Mouse (Mus musculus) megakaryocyte-erythroid progenitor cell, adult 5-6 weeks (primary cell): ENCODE results near the gene Agl. TPM values are rescaled to one million over a fixed set of nuclear protein-coding genes. Genes with fewer than 3 reads are reported as not detected.
"Not testable (repeated sequence)": the region's sequence is repeated elsewhere in the genome, so short reads cannot be mapped to it uniquely, and the experiment has no call there.

Source experiments
- ATAC-seq: replicated peaks from 2 replicates; pipeline ENCODE4 v1.8.0; 2016; ENCODE audit warnings: mild to moderate bottlenecking, inconsistent platforms; ENCODE audit not compliant: severe bottlenecking, poor library complexity, low FRiP score, low TSS enrichment
- total RNA-seq, 2 experiments: library from RNA; stranded (forward) in 1 of 2; stranded (reverse) in 1 of 2; fragments of 200-1000, 215-1000 nt in 1 of 2; fragments of >200 nt in 1 of 2; fragmentation: Nextera tagmentation in 1 of 2; gene quantifications; 2 replicates each; pipeline ENCODE4 v1.2.3; 2014 to 2017

The Agl gene
- total RNA-seq, 2 experiments from 2014 or later, result 6.2 to 11.3 TPM

DNA sequence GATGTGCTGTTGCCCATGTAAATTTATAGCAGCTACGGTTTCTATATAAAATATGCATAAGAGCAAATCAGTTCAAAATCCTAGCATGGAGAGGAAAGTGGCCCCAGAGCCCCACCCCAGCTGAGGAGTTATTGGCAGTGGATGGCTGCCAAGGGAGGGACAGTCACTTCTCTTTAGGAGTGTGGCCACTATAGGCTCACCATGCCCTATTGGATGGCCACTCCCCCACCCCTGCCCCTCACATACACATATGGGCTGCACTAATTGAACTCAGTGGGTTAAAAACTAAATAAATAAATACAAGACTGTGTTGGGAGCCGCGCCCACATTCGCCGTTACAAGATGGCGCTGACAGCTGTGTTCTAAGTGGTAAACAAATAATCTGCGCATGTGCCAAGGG lies 9.3 kb upstream of the Agl start:
- ATAC-seq, result no peak

DNA sequence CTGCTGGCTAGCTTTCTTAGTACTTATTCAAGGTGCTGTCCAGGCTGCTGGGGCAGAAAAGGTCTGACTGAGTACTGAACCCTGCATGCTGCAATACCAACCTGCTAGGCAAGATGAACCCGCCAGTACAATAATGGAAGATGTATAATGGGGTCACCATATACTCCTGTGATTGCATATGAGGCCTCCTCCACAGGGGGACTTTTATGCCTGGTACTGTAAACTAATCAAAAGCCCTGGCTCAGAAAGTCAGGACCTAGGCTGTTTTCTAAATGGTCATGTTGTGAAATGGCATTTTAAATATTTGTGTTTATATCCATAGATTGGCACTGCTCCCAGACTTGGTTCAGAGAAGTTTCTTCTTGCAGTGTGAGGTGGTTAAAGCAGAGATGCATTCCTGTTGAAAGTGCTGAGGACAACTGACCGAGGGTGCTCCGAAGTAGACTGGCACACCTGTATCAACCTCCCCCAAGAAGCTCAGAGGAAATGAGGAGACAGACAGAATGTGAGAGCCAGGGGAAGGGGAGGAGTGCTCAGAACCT lies 8.8 kb upstream of the Agl start:
- no peak for ATAC-seq

DNA sequence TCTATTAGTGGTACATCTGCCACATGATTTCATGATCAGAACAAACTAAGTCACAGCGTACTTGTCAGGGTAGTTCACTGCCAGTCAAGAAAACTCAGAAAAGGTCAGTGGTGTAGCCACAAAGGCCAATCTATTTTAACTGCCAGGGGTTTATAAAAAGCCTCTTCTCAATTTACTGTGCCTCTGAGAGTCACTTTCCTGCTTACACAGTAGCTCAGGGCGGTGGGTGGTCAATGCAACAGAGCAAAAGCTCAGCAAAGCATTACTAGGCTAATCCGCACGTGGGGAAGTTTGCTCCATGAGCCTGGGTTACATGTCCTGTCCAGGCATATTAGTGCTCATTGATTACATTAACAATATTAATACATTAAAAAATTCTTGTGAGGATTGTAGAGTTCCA lies 8.0 kb upstream of the Agl start:
- no peak for ATAC-seq

DNA sequence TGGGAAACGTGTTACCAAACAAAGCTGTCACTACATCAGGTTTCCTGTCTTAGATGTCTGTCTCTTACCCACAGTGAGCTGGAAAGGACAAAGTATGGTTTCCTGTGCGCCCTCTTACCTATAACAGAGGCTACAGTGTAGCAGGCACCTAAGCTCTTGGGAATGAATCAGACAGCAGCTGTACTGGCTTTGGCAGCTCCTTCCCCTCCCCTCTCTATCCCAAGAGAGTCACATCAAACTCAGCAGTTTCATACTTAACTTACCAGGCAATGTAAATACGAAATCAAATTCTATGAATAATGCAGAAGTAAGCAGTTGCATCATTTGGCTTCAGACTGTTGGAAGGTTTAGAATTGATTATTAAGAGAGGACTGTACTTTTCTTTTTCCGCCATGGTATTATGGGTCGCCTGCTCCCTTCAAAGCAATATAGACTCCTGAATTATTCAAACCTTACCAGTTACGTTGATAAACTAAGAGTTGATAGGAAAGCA lies 7.4 kb upstream of the Agl start:
- no peak for ATAC-seq

DNA sequence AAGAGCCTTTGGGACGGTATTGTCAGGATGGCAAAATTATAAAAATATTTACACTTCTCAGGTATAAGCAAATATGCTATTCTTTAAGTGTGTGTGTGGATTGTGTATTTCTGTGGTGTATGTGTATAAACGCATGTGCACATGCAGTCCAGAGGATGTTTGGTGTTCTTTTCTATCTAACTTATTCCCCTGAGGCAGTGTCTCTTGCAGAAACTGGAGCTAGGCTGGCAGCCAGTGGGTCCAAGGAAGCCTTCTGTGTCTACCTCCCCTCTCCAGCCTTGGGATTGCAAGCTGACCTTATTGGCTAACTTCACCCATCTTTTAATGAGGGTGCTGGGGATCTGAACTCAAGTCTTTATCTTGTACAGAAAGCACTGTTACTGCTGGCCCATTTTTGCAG lies 5.0 kb upstream of the Agl start:
- ATAC-seq, result no peak

DNA sequence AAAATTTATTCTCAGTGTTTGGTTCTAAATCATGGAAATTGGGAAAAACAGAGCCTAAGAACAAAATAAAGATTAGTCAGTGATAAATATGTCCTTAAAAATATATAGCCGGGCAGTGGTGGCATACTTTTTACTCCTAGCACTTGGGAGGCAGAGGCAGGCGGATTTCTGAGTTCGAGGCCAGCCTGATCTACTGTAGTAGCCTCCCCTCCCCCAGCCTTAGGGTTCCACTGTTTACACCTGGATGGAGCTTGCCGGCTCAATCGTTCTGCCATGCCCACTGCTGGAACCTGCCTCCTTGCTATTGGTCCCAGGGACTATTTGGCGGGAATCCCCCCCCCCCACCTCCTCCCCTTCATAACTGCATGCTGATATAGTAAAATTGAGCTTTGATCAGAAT lies 2.4 kb upstream of the Agl start:
- ATAC-seq, result not testable (repeated sequence)

DNA sequence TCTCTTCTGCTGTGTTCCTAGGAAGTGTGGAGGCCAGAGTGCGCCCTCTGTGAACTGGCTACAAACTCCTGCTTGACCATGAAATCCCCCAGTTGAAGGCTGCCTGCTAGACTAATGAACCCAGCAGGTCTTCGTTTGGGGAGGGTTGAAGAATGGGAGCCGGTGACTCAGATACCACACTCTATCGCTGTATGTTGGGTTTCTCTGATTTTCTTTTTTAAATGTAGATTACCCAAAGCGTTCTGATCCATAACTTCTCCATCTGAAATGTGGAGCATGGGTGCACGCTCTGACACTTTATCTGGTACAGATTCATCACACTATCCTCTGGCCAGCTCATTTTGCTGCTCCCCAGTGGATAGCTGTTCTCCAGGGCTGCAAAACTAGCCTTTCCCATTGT lies 1.3 kb upstream of the Agl start:
- ATAC-seq, result no peak

DNA sequence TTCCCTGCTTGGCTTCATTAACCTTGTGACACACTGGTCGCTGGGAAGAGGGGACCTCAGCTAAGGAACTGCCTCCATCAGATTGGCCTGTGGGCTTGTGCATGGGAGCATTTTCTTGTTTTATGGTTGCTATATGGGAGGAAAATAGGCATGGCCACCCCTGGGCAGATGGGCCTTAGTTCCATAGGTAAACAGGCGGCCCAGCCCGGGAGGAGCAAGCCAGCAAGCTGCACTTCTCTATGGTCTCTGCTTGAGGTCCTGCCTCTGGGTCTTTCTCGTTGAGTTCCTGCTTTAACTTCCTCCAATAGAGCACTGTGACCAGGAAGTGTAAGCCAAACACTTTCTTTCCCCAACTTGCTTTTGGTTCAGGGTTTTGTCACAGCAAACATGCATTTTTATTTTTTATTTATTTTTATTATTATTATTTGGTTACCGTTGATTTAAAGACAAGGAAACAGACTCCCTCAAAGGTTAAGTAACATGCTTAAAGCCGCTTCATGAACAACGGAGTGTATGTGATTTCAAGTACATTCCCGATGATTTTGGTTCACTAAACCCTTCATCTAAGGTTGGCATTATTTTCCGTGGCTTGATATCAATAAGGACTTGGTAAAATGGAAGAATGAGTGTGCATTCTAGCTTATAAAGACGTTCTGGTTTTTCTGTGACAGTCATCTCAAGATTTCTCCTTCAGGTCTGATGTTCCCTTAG lies 696 bp upstream of the Agl start:
- peak; percentile 56 for ATAC-seq

DNA sequence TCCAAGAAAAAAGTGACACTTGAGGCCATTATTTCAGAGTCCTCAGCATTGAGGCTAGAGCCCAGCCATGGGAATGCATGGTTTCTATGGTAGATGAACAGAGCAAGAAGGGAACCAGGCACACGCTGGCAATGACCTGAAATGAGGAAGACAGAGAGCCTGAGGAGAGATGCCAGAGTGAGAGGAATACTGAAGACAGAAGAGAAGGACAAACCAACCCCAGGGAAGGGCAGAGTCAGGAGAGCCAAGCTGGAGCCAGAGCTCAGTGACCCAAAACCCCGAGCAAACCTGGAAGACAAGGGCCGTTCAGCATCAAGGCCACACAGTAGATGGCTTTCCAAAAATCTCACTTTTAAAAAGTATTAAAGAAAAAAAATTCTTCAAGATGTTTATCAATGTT lies 2.1 kb downstream of the Agl start:
- no peak for ATAC-seq

DNA sequence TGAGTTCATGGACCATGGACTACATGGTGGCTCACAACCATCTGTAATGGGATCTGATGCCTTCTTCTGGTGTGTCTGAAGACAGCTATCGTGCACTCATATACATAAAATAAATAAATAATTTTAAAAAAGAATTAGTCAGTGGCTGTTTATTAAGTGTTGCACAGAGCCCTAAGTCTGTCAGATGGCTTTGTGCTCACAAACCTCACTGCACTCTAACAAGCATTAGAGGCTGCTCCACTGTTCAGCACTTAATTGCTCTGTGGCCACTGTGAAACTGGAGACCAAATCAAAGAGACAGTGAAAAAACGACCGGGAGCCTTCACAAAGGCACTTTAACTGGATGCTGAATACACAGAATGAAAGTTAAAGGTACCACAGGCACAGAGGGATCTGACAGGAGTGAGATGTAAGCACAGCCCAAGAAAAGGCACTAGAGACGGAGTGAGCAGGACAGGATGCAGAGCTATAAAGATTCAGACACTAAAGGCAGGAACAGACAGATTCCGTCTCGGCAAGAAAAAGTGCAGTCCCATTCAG lies 3.1 kb downstream of the Agl start:
- no peak for ATAC-seq

DNA sequence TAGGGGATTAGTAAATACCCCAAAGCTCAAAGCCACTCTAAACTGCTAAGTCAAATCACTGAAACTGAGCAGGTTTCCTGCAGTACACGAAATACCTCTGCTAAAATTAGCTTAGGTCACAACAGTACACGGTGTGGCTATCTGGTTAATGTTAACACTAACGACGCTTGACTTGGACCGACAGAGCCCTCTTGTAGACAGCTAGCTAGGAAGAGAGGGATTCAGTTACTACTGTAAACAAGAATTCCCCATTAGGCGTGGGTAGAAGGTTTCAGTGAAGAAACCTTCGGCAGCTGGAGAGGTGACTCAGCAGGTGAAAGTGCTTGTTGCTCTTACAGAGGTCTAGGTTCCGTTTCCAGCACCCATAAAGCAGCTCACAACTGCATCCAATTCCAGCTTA lies 6.2 kb downstream of the Agl start:
- ATAC-seq, result no peak

DNA sequence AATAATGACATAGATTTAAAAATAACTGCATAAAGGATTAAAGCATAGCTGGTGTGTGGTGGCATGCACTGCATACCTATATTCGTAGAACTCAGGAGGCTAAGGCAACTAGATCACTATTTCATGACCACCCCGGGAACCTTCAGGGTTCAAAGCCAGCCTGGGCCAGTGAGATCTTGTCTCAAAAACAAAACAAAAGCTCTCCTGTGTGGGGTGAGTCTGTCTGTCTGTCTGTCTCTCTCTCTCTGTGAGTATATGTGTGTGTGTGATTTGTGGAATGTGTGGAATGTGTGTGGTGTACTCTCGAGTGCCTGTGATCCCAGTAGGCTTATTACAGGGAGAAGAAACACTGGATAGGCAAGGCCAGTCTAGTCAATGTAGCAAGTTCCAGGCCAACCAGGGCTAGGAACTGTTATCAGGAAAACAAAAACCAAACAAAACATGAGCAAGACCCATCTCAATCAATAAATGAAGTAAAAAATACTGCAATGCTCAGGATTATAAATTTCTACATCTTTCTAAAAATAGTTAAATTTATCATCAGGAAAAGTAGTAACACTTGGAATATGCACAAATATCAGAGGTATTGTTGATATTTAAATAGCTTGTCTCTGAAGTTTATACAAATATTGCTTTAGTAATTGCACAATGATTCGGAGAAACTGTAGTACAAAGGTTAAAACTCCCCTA lies 9.0 kb downstream of the Agl start:
- no peak for ATAC-seq

DNA sequence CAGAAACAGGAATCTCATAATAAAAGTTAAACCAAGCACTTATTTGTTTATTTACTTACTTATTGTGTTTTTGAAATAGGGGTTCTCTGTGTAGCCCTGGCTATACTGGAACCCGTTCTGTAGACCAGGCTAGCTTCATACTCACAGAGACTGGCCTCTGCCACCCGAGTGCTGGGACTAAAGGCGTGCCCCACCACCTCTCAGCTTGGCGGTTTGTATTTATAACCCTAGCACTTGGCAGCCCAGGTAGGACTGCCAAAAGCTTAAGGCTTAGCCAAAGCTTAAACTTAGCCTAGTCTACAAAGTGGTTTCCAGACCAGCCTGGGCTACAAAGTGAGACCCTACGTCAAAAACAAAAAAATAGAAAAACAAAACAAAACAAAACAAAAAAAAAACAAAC lies 19.1 kb downstream of the Agl start:
- no peak for ATAC-seq

DNA sequence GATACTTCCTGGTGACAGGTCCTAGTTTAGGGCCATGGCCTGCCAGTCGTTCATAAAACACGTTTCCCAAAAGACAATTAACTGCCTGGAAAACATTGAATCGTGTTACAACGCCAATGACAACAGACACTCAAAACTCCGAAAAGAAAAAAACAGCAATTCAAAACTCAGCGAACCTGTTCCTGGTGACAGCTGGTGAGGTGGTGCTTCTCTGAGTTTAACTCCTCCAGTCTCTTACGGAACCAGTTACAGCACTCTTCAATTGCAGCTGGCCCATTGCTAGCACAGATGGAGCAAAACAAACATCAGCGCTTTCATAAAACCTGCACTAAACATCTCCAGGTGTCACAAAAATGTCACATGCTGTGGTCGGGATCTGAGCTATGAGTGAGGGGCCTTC lies 21.4 kb downstream of the Agl start:
- ATAC-seq, result no peak

DNA sequence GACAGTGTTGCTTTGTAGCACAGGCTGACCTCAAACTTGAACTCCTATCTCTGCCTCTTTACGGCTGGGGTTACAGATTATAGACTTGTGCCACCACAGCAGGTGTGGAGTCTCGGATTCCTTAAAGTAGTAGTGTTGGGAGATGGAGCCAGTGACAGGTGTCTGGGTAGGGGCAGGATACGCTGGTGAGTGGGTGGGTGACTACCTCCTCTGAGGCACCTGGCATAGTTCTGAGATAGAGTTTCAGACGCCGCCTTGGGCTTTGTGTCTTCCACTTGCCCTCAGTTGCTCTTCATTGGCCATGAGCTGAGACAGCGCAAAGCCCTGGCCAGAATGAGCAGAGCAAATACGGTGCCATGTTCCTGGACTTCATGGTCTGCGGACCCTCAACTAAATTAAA lies 22.1 kb downstream of the Agl start:
- ATAC-seq, result peak; percentile 23; the same call in 1 of the 2 replicates

DNA sequence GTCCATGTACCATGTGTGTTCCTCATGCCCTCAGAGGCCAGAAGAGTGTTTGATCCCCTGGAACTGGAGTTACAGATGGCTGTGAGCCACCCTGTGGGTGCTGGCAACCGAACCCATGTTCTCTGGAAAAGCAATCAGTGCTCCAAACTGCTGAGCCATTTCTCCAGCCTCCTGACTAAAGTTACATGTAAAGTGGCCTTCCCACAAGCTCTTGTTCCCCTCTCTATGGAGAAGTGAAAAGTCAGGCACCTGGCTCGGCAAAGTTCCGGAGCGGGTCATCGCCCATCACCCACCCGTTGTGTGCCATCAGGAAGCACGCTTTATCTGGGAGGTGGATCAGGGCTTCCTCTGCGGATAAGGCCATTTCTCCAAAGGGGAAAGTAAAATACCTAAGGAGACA lies 23.2 kb downstream of the Agl start:
- ATAC-seq, result no peak

DNA sequence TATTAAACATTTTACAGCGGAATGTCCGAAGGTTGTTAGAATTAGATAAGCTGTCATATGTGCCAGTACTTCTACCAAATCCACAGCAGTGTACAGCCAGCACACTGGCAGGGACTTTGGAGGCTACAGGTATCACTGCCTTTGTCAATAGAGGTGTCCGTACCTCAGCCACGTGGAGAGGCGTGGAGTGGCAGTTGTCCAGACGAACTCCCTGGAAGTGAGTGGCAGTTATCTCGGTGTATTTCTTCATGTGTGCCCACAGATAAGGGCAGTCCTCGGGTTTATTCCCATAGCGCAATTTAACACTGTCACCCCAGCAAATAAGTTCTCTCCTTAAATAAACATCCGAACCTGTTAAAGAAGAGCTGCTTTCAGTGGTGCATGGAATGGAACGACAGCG lies 23.7 kb downstream of the Agl start:
- ATAC-seq, result peak; percentile 86

DNA sequence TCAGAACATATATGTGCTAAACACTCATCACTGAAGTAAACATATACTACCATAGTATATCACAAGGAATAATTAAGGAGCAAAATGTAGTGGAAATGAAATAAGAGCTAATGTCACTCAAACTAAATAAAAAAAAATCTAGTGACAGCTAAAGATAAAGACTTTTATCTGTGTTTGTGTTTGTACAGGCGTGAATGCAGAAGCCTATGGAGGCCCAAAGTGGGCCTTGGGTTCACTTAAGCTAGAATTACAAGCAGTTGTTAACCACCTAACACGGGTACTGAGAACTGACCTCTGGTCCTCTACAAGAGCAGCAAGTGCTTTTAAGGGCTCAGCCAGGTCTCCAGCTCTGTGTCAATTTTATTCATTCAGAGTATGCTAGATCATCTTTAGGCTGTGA lies 31.0 kb downstream of the Agl start:
- ATAC-seq, result peak; percentile 61; the same call in 1 of the 2 replicates

DNA sequence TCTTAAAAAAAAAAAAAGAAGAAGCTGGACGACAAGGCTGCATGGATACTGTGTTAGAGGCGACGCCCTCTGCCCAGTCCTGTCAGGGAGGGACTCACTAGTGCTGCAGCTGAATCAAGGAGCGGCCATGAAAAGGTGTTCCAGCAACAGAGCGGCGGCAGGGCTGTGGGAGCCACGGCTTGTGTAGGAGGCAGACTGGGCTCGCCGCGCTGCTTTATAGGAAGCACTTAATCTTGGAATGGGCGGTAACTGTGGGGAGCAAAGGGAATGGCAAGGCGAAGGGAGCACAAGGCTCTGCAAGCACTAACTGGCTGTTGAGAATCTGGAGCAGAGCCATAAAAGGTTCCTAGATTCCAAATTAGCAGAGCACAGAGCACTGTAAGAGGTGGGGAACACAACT lies 34.1 kb downstream of the Agl start:
- no peak for ATAC-seq

DNA sequence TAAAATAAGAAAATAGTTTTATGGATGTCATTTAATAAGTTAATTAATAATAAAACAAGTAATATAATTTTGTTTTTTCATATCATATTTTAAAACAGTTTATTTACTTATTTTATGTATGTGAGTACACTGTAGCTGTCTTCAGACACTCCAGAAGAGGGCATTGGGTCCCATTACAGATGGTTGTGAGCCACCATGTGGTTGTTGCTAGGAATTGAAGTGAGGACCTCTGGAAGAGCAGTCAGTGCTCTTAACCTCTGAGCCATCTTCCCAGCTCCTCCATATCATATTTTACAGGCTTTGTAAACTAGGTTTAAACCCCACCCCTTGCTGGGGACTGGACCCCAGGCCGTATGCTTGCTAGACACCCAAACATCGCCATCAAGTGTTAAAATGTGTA lies 36.4 kb downstream of the Agl start:
- no peak for ATAC-seq

DNA sequence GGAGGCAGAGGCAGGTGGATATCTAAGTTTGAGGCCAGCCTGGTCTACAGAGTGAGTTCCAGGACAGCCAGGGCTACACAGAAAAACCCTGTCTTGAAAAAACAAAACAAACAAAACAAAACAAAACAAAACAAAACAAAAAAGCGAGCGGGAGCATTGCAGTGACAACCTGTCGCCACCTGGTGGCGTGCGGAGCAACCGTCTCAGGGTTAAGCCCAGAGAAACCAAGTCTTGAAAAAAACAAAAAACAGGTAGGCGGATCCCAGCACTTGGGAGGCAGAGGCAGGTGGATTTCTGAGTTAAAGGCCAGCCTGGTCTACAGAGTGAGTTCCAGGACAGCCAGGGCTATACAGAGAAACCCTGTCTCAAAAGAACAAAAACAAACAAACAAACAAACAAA lies 41.0 kb downstream of the Agl start:
- ATAC-seq, result peak; percentile 75
